Mouse (Mus musculus) gastrocnemius, postnatal 4 days (tissue): Measurements from ENCODE around the gene Arsg. TPM values are rescaled to one million over a fixed set of nuclear protein-coding genes. Genes with fewer than 3 reads are reported as not detected.
"Not testable (repeated sequence)": the region's sequence is repeated elsewhere in the genome, so short reads cannot be mapped to it uniquely, and the experiment has no call there.

Source experiments
- DNase-seq, 2 experiments: peaks; one replicate each; pipeline ENCODE4 v3.0.0; 2021 to 2022; ENCODE audit warnings: low spot score in 2 of 2, mixed read lengths in 2 of 2
- total RNA-seq, 2 experiments: library from RNA; stranded (reverse); gene quantifications; 2 replicates each; pipeline ENCODE4 v1.2.3; 2021

Arsg gene
- total RNA-seq, 2 experiments from 2014 or later: 11.3 to 12.4 TPM

- no peak for DNase-seq
Observed at GRCm38 (mm10) chr11:109468133-109468532, 5.0 kb upstream of the Arsg start.

DNA sequence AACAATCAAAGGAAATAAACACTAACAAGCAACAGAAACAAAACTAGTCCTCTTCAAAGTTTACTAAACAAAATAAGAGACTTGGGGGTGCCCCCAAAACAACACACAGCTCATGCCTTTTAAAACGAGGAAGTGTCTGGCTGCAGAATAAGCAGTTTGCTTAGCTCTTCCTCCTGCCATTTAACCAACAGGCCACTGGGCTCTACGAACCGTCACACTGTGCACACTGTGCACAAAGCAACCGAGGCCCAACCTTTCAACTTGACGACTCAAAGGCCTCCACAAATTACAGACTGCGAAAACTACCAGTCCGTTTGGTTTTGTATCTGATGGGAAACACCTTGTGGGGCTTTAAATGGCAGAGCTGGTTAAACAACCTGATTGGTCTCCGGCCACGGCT is 3.0 kb upstream of the Arsg start:
- DNase-seq: no peak

GRCm38 (mm10) chr11:109470921-109471861 is 2.0 kb upstream of the Arsg start:
- no peak for DNase-seq

GRCm38 (mm10) chr11:109472171-109472691 is 943 bp upstream of the Arsg start:
- DNase-seq: peak; percentile 32 to 37

- DNase-seq: no peak
Observed at GRCm38 (mm10) chr11:109472821-109473170, 378 bp upstream of the Arsg start.

DNA sequence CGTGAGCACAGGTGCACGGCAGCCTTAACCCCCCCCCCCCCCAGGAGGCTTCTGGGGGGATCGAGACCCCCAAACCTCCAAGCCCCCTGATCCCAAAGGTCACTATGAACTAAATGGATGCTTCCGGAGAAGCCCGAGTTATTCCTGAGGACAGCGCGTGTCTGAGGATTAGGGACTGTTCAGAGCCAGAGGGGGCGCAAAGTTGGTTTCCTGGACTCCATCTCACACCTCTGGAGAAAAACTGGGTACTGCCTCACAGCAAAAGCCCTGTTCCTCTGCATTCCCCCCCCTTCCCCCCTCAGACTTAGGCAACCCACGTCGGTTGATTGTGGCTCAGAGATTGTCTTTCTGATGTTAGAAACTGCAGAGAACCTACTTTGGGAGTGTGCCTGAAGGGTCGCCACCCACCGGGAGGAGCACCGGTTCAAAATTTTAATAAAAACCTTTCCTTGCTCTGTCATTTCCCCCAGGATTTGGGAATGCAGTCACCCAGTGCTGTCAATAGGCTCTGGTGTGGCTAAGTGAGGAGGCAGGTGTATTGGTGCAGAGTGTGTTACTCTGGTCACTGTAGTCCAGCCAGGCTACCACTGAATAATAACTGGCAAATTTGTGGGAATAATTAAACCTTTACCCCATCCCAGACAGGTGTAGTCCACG is 1.0 kb downstream of the Arsg start:
- DNase-seq: no peak

DNA sequence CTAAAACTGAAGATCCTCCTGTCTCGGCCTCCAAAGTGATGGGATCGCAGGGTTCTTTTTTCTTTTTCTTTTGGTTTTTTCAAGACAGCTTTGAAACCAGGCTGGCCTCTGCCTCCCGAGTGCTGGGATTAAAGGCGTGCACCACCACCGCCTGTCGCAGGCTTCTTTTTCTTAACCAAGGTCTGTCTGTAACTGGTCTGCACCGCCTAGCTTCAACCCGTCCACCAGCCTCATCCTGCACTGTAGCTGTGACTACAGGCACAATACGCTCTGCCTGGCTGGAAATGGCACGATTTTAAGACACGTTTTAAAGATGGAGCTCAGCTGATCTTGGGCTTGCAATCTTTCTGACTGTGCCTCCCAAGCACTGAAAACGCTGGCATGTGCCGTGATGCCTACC is 1.7 kb downstream of the Arsg start:
- DNase-seq: no peak

- no peak for DNase-seq
Observed at GRCm38 (mm10) chr11:109475717-109476116, 2.5 kb downstream of the Arsg start.

DNA sequence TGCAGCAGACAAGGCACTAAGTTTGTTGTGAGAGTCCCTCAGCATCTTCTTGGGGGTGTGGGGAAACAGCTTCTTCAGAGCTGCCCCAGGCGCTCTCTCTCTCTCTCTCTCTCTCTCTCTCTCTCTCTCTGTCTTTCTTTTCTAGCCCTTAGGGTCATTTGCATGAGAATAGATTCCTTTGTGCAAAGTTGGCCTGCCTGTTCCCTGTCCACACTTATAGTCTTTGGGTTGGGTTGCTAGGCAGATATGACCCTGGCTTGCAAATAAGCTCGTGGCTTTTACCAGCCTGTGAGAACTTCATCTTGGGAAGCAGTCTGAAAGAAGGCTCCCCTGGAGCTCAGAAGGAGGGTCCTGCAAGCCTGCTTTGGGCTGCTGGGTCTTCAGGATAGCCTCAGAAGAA is 3.1 kb downstream of the Arsg start:
- no peak for DNase-seq

DNA sequence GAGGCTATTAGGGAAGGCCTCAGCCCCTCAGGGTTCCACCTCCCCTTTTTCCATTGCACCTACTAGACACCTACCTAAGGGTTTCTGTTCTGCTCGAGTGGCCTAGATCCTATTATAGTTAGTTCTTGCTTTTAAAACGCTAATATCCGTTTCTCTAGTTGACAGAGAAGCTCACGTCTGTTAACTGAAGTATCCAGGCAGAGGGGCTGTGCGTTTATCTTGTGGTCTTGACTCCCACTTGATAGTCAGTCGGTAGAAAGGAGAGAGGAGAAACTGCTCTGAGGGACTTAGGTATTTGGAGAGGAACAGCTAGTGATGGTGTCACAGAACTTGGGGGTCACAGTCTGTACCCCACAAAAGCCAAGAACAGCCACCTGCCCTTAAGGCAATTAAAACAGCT is 3.5 kb downstream of the Arsg start:
- DNase-seq: no peak

GRCm38 (mm10) chr11:109477606-109478380 is 4.6 kb downstream of the Arsg start:
- no peak for DNase-seq

- no peak for DNase-seq
Observed at GRCm38 (mm10) chr11:109479575-109480285, 6.6 kb downstream of the Arsg start.

- no peak for DNase-seq
Observed at GRCm38 (mm10) chr11:109480440-109480839, 7.3 kb downstream of the Arsg start.

DNA sequence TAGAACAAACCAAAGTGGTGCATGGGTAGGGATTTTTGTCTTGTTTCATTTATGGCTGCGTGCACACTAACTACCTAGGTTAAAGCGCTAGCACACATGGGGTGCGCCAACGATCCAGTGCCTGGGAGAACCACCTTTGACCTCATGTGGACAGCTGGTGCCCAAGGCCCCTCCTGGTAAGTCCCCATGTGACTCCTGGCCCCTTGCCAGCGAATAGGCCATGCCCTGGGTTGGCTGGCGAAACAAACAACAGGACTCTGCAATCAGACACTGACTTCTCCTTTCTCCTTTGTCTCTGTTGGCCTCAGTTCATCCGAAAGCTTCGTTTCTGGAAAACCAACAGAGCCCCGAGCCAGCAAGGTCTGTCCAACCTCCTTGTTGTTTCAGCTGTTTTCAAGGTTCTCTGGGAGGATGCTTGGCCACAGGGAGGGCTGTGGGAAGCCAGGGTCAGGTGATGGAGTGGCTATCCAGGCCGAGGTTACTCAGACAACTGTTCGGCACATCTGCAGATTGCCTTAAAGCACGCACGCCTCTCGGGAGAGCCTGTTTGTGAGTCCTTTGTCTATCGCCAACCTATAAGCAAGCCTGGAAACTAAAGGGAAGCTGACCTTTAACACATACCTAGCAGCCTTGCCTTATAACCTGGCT is 12.3 kb downstream of the Arsg start:
- peak; percentile 41 to 66 for DNase-seq

DNA sequence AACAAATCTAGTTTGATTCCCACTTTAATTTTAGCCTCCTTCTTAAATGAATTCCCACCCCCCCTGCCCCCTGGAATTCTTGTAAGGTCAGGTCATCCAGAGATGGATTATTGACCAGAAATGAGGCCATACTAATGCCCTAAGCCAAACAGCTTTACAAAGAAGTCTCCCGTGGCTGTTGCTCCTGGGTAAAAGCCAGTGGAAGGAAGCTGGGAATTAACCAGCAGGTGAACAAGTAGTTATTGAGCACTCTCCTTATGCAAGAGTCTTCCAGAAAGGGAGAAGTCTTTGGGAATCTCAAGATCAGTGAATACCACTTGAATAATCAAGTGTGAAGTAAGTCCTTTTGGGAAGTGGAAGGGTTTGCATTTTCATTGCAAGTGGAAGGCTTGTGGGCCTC is 13.9 kb downstream of the Arsg start:
- no peak for DNase-seq

DNA sequence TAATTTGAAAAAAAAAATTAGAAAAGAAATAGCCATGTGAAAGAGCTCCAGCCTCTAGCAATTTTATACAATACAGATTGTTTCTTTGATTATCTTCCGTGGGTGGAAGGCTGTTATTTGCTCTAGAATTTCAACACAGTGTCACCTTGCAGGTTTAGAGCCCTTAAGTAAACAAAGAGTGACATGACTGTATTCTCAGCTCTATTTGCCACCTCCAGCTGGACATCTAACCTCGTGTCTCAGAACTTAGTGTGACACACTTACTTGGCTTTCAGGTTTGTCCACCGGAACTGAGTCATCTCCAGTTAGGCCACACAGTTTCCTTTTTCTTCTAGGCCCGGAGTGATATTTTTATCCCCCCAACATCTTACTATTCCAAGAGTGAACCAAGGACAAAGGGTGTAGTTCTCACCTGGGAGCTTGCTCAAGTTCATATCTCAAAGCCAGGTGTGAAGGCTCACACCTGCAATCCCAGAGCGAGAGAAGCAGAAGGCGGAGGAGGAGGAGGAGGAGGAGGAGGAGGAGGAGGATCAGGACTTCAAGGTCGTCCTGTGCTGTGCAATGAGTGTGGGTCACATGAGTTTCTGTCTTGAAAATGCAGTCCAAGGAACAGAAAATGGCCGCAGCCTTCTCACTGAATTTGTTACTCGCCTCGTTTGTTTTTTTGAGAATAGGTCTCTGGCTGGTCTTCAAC is 15.0 kb downstream of the Arsg start:
- DNase-seq: no peak

DNA sequence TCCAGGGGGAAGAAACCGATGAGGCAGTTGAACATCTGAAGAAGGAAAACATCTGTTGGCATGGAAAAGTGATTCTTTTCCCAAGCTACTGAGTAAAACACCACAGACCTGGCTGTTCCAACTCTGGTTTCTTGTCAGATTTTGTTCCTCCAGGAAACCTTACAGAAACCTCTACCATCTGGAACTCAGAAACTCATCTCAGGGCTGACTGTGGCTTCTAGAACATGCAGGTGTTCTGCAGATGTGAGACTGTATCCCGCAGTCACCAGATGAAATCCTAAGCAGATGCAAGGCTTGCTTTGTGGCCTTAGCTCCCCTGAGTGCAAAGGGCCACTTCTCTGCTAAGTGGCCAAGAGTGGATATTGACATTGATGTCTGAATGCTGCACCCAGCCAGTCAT is 16.6 kb downstream of the Arsg start:
- no peak for DNase-seq

GRCm38 (mm10) chr11:109491844-109492243 is 18.7 kb downstream of the Arsg start:
- no peak for DNase-seq

GRCm38 (mm10) chr11:109492847-109493464 is 19.8 kb downstream of the Arsg start:
- not testable (repeated sequence) for DNase-seq
